In the genomic region with DNA sequence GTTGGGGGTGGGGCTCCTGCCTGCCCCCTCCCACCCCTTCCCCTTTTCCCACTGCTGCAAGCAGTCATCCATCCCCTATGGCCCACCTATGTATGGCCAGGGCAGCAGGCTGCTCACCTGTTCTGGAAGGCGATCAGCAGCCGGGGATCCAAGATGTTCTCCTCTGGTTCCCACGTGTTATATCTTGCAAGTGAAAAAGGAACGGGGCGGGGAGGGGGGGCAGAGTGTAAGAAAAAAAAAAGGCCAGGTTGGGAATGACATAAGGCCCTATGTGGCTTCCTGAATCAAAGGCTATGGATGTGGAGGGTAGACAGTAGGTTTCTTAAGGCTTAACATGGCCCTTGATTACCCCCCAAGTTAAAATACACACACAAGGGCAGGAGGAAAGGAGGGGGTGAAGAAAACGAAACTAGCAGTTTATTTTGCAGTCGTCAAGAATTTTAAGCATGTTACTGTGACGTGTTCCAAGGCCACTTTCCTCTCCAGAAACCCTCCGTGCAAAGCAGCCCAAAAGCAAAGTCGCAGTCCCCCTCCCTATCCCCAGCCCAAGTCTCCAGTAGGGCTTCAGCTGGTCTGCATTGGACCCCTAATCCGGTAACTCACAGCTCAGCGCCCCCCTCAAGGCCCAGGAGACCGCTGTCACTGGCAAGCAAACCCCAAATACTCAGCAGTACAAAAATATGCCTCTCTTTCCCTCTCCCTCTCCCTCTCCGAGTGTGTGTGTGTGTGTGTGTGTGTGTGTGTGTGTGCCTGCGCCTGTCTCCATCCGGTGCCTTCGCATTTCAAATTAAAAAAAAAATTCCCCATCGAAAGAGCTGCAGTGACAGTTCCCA, we compare ENCODE assay signal across 8 mouse cellular contexts. TPM values are rescaled to one million over a fixed set of nuclear protein-coding genes. Genes with fewer than 3 reads are reported as not detected.
DNase-seq lines count a peak whose midpoint lies in the region; ATAC-seq and TF ChIP-seq lines count a peak whose summit lies in the region.

No protein-coding gene starts in this region.

- H3K4me3 ChIP-seq in bone marrow macrophage, adult 2 months (ENCODE audit: insufficient read depth, low read length), result peak overlapping the region; percentile 77
- H3K4me3 ChIP-seq in forebrain, embryonic 13.5 days, result peak overlapping the region; percentile 71
- peak overlapping the region; percentile 72 for H3K4me3 ChIP-seq in hindbrain, postnatal 0 days (ENCODE audit: low read length)
- peak overlapping the region; percentile 89 for H3K4me3 ChIP-seq in limb, embryonic 13.5 days
- H3K4me3 ChIP-seq in midbrain, postnatal 0 days (ENCODE audit: low read depth, low read length), result peak overlapping the region; percentile 93

- peak overlapping the region; percentile 79 for H3K4me2 ChIP-seq in forebrain, embryonic 13.5 days
- peak overlapping the region; percentile 94 for H3K4me2 ChIP-seq in hindbrain, postnatal 0 days (ENCODE audit: low read depth, low read length)
- H3K4me2 ChIP-seq in limb, embryonic 13.5 days (replicated peaks), result peak overlapping the region; percentile 92
- peak overlapping the region; percentile 98 for H3K4me2 ChIP-seq in midbrain, postnatal 0 days (ENCODE audit: low read depth, low read length, poor library complexity, severe bottlenecking)

- no peak for TF ChIP-seq CTCF in bone marrow macrophage, adult 2 months (IDR thresholded peaks at IDR 0.05; ENCODE audit: low read depth, low read length)
- no peak for TF ChIP-seq CTCF in hindbrain, postnatal 0 days (IDR thresholded peaks at IDR 0.05; ENCODE audit: low read depth)
- 0 out of 2 replicates have a peak, but pooled peaks have one; percentile 19 for TF ChIP-seq CTCF in midbrain, postnatal 0 days (IDR thresholded peaks at IDR 0.05)

- H3K4me1 ChIP-seq in bone marrow macrophage, adult 2 months (ENCODE audit: control insufficient read depth, insufficient read depth, low read length), result peaks cover 19% of the 10 kb centered on the region
- peaks cover 72% of the 10 kb centered on the region for H3K4me1 ChIP-seq in forebrain, embryonic 13.5 days
- peaks cover 36% of the 10 kb centered on the region for H3K4me1 ChIP-seq in hindbrain, postnatal 0 days (ENCODE audit: insufficient read depth, low read length)
- H3K4me1 ChIP-seq in limb, embryonic 13.5 days, result peaks cover 78% of the 10 kb centered on the region
- peaks cover 37% of the 10 kb centered on the region for H3K4me1 ChIP-seq in midbrain, postnatal 0 days (ENCODE audit: insufficient read depth, low read length)

- DNase-seq in layer of hippocampus, adult 18-20 months (ENCODE audit: low spot score in 2 of 2), result peak; percentile 20 to 68
- DNase-seq in layer of hippocampus, adult 9-10 months (ENCODE audit: low spot score), result no peak
- peak; percentile 56 for DNase-seq in hindbrain, postnatal 0 days (ENCODE audit: low spot score)
- DNase-seq in midbrain, postnatal 0 days (ENCODE audit: low spot score), result no peak
- peak; percentile 20 to 38 for DNase-seq in urinary bladder, postnatal 36 days (ENCODE audit: low spot score in 2 of 2)

- H3K36me3 ChIP-seq in forebrain, embryonic 13.5 days (ENCODE audit: poor library complexity, severe bottlenecking), result peaks cover 19% of the 10 kb centered on the region
- H3K36me3 ChIP-seq in hindbrain, postnatal 0 days (ENCODE audit: insufficient read depth, low read length), result peaks cover 18% of the 10 kb centered on the region
- H3K36me3 ChIP-seq in limb, embryonic 13.5 days, result peaks cover 21% of the 10 kb centered on the region
- peaks cover 19% of the 10 kb centered on the region for H3K36me3 ChIP-seq in midbrain, postnatal 0 days (ENCODE audit: insufficient read depth, low read length)

- H3K27me3 ChIP-seq in forebrain, embryonic 13.5 days, result peaks cover 61% of the 10 kb centered on the region
- peaks cover 21% of the 10 kb centered on the region for H3K27me3 ChIP-seq in hindbrain, postnatal 0 days (ENCODE audit: insufficient read depth, low read length)
- peaks cover 67% of the 10 kb centered on the region for H3K27me3 ChIP-seq in limb, embryonic 13.5 days
- H3K27me3 ChIP-seq in midbrain, postnatal 0 days (ENCODE audit: insufficient read depth, low read length), result peaks cover 11% of the 10 kb centered on the region; the same call in 1 of the 2 replicates

- no peak for TF ChIP-seq POLR2A in bone marrow macrophage, adult 2 months (IDR thresholded peaks at IDR 0.05; ENCODE audit: borderline replicate concordance, low read depth, low read length)

- peak overlapping the region; percentile 88 for H3K9ac ChIP-seq in forebrain, embryonic 13.5 days
- H3K9ac ChIP-seq in hindbrain, postnatal 0 days (replicated peaks; ENCODE audit: low read length), result peak overlapping the region; percentile 86
- peak overlapping the region; percentile 97 for H3K9ac ChIP-seq in limb, embryonic 13.5 days
- H3K9ac ChIP-seq in midbrain, postnatal 0 days (replicated peaks; ENCODE audit: low read length, poor library complexity, severe bottlenecking), result peak overlapping the region; percentile 92

- peak overlapping the region; percentile 75 for H3K27ac ChIP-seq in bone marrow macrophage, adult 2 months (ENCODE audit: insufficient read depth, low read depth, low read length)
- H3K27ac ChIP-seq in forebrain, embryonic 13.5 days, result peak overlapping the region; percentile 99
- peak overlapping the region; percentile 97 for H3K27ac ChIP-seq in hindbrain, postnatal 0 days
- H3K27ac ChIP-seq in limb, embryonic 13.5 days, result peak overlapping the region; percentile 98
- peak overlapping the region; percentile 98 for H3K27ac ChIP-seq in midbrain, postnatal 0 days (ENCODE audit: low read depth, low read length)

- 1% methylated on average over 18 of the region's 18 CpGs for WGBS in forebrain, embryonic 13.5 days
- whole genome bisulfite sequencing in hindbrain, postnatal 0 days, result 1% methylated on average over 17 of the region's 18 CpGs
- 2% methylated on average over 18 of the region's 18 CpGs for WGBS in limb, embryonic 13.5 days
- under 1% methylated on average over 18 of the region's 18 CpGs for WGBS in midbrain, postnatal 0 days

- no peaks in the 10 kb centered on the region for H3K9me3 ChIP-seq in forebrain, embryonic 13.5 days (replicated peaks)
- no peaks in the 10 kb centered on the region for H3K9me3 ChIP-seq in hindbrain, postnatal 0 days (ENCODE audit: low read length)
- no peaks in the 10 kb centered on the region for H3K9me3 ChIP-seq in limb, embryonic 13.5 days
- no peaks in the 10 kb centered on the region for H3K9me3 ChIP-seq in midbrain, postnatal 0 days (ENCODE audit: low read length)

- ATAC-seq in forebrain, embryonic 13.5 days, result no peak
- ATAC-seq in hindbrain, postnatal 0 days, result no peak
- ATAC-seq in limb, embryonic 13.5 days (ENCODE audit: low FRiP score, low read depth), result no peak
- no peak for ATAC-seq in midbrain, postnatal 0 days (ENCODE audit: low FRiP score)

RNA-seq across cellular contexts. Expression of a gene that starts 1.4 kb away (rescaled TPM):
- 10 to 100 TPM; 44.7 to 49.1 TPM for total RNA-seq in layer of hippocampus, adult 18-20 months (2021)
- polyA plus RNA-seq in bone marrow macrophage, adult 2 months (2012; ENCODE audit: insufficient read depth, insufficient read length, missing spikeins), result 15.8 and 17.2 TPM in 2 replicates
- 10.2 and 11.5 TPM in 2 replicates for polyA plus RNA-seq in forebrain, embryonic 13.5 days (2015; fragmentation: Nextera tagmentation; extraction: Ambion mirVana)
- total RNA-seq in hindbrain, postnatal 0 days (2014; rRNA removed), result 33.6 and 41.3 TPM in 2 replicates
- 22.4 and 23.7 TPM in 2 replicates for polyA plus RNA-seq in hindbrain, postnatal 0 days (2015; fragmentation: Nextera tagmentation; extraction: Ambion mirVana)
- 10.7 and 11.3 TPM in 2 replicates for polyA plus RNA-seq in limb, embryonic 13.5 days (2015; fragmentation: Nextera tagmentation; extraction: Ambion mirVana)
- 48.6 and 53.4 TPM in 2 replicates for total RNA-seq in midbrain, postnatal 0 days (2014; rRNA removed)
- polyA plus RNA-seq in midbrain, postnatal 0 days (2015; fragmentation: Nextera tagmentation; extraction: Ambion mirVana), result 30.5 TPM in 2 replicates

RNA-seq across cellular contexts. Expression of a gene that starts 43.9 kb away (rescaled TPM):
- total RNA-seq in layer of hippocampus, adult 18-20 months (2021), result 10 to 100 TPM in 1 of 2 experiments, 1 to 10 TPM in 1; 8.7 to 10.9 TPM
- polyA plus RNA-seq in bone marrow macrophage, adult 2 months (2012; ENCODE audit: insufficient read depth, insufficient read length, missing spikeins), result 6.2 and 9.5 TPM in 2 replicates
- 9.8 and 12.3 TPM in 2 replicates for polyA plus RNA-seq in forebrain, embryonic 13.5 days (2015; fragmentation: Nextera tagmentation; extraction: Ambion mirVana)
- total RNA-seq in hindbrain, postnatal 0 days (2014; rRNA removed), result 10.0 and 11.4 TPM in 2 replicates
- 6.5 and 7.6 TPM in 2 replicates for polyA plus RNA-seq in hindbrain, postnatal 0 days (2015; fragmentation: Nextera tagmentation; extraction: Ambion mirVana)
- 9.4 and 10.6 TPM in 2 replicates for polyA plus RNA-seq in limb, embryonic 13.5 days (2015; fragmentation: Nextera tagmentation; extraction: Ambion mirVana)
- 14.9 and 15.5 TPM in 2 replicates for total RNA-seq in midbrain, postnatal 0 days (2014; rRNA removed)
- polyA plus RNA-seq in midbrain, postnatal 0 days (2015; fragmentation: Nextera tagmentation; extraction: Ambion mirVana), result 6.8 and 7.6 TPM in 2 replicates

Comparison
In these comparisons a context has a peak if more than half of its experiments do, and no peak if none do; other contexts are left out.
1. DNase-seq: peak in layer of hippocampus, adult 18-20 months (2 of 2), hindbrain, postnatal 0 days (single experiment) and urinary bladder, postnatal 36 days (2 of 2); none in layer of hippocampus, adult 9-10 months (single experiment) and midbrain, postnatal 0 days (single experiment).
2. Peak in every context shown above with its lines, with median percentiles within 50 percentile points of each other: H3K27ac ChIP-seq, H3K4me3 ChIP-seq, H3K4me2 ChIP-seq and H3K9ac ChIP-seq.